Mouse (Mus musculus) ES-E14 (cell line): Measurements from ENCODE around the gene Entpd3. TPM values are rescaled to one million over a fixed set of nuclear protein-coding genes. Genes with fewer than 3 reads are reported as not detected.
A peak's percentile ranks its signal among the peaks of the same experiment; 100 is the strongest.

ENCODE experiments used
- DNase-seq: peaks from one replicate; pipeline ENCODE4 v3.0.0-alpha.2; 2013; ENCODE audit warnings: low read depth, low spot score
- H3K27ac ChIP-seq: 2 replicates; pipeline ENCODE4 v1.5.1; 2012; ENCODE audit warnings: low read depth, mild to moderate bottlenecking, low read length, moderate library complexity, mixed read lengths; ENCODE audit not compliant: poor library complexity, insufficient read depth, severe bottlenecking
- H3K36me3 ChIP-seq: 2 replicates; pipeline ENCODE4 v1.6.1; 2012; ENCODE audit warnings: mild to moderate bottlenecking, low read length, moderate library complexity, mixed read lengths; ENCODE audit not compliant: control insufficient read depth, poor library complexity, insufficient read depth, severe bottlenecking
- H3K4me1 ChIP-seq, 2 experiments: fragments of 150-350 bp in 1 of 2; sonication (generic) in 1 of 2; 2 replicates each; pipeline ENCODE4 v1.6.1; 2012; ENCODE audit warnings: low read length in 2 of 2, mild to moderate bottlenecking in 1 of 2, mixed read lengths in 1 of 2; ENCODE audit not compliant: control insufficient read depth in 2 of 2, insufficient read depth in 2 of 2, poor library complexity in 1 of 2
- H3K4me3 ChIP-seq, 2 experiments: fragments of 150-350 bp in 1 of 2; sonication (generic) in 1 of 2; 2 replicates each; pipeline ENCODE4 v1.5.1; 2012; ENCODE audit warnings: low read length in 2 of 2, low read depth in 1 of 2, mild to moderate bottlenecking in 1 of 2, mixed read lengths in 1 of 2; ENCODE audit not compliant: insufficient read depth in 1 of 2, poor library complexity in 1 of 2, severe bottlenecking in 1 of 2
- H3K9ac ChIP-seq: 2 replicates; pipeline ENCODE4 v1.6.1; 2012; ENCODE audit warnings: low read depth, mild to moderate bottlenecking, low read length, mixed read lengths; ENCODE audit not compliant: poor library complexity, insufficient read depth, severe bottlenecking
- H3K9me3 ChIP-seq: fragments of 150-350 bp; sonication (generic); 2 replicates; pipeline ENCODE4 v1.6.1; 2012; ENCODE audit warnings: low read depth, mild to moderate bottlenecking, low read length; ENCODE audit not compliant: control insufficient read depth, insufficient read depth
- CHD2 ChIP-seq: IDR thresholded peaks from 2 replicates; pipeline ENCODE4 v1.6.1; 2014; ENCODE audit warnings: mild to moderate bottlenecking, low read depth, low read length, inconsistent platforms
- HCFC1 ChIP-seq: IDR thresholded peaks from 2 replicates; pipeline ENCODE4 v1.6.1; 2012; ENCODE audit warnings: low read length, inconsistent platforms, borderline replicate concordance; ENCODE audit not compliant: insufficient read depth
- MAFK ChIP-seq: IDR thresholded peaks from 2 replicates; pipeline ENCODE4 v1.6.1; 2014; ENCODE audit warnings: mild to moderate bottlenecking, low read depth, low read length, inconsistent platforms; ENCODE audit not compliant: insufficient read depth
- ZC3H11A ChIP-seq: IDR thresholded peaks from 2 replicates; pipeline ENCODE4 v1.6.1; 2012; ENCODE audit warnings: low read depth, mild to moderate bottlenecking, inconsistent platforms, low read length, borderline replicate concordance
- ZNF384 ChIP-seq: IDR thresholded peaks from 2 replicates; pipeline ENCODE4 v1.6.1; 2012; ENCODE audit warnings: low read depth, low read length, inconsistent platforms
- in situ Hi-C, 2 experiments: fragments of 600-800 bp; cut with MboI; formaldehyde crosslinking; loops; one replicate each; pipeline ENCODE4 v1.15.1; 2025; ENCODE audit warnings: low sequenced_read_pairs in 2 of 2, inconsistent platforms in 1 of 2; ENCODE audit not compliant: unreplicated experiment in 2 of 2
- total RNA-seq: library from RNA; depleted of rRNA; stranded (reverse); fragments of 300-350 nt; gene quantifications from 2 replicates; pipeline ENCODE4 v1.2.3, GENCODE M21; 2012; rRNA removed

The Entpd3 gene
- total RNA-seq, 1 experiment = 0.45 TPM

GRCm38 (mm10) chr9:120603512-120603908 is 63.9 kb downstream of the Entpd3 start:
- Histone ChIP-seq H3K4me1 (peaks cover 2 to 12% of the 10 kb centered on the region in 2 experiments; a peak in 2 of 4 replicates), H3K9ac (no peak overlapping the region), H3K9me3 (no peaks in the 10 kb centered on the region), H3K27ac (no peak overlapping the region; the same call in 1 of the 2 replicates), H3K4me3 (no peak overlapping the region), H3K36me3 (no peaks in the 10 kb centered on the region)
- in situ Hi-C loops = no loop called here
- no peak for DNase-seq
- TF ChIP-seq CHD2 (no peak), HCFC1 (no peak), ZC3H11A (no peak), MAFK (no peak), ZNF384 (no peak)

GRCm38 (mm10) chr9:120603956-120604355 is 64.3 kb downstream of the Entpd3 start:
- H3K36me3 ChIP-seq = no peaks in the 10 kb centered on the region
- DNase-seq = no peak
- H3K9ac ChIP-seq = no peak overlapping the region
- H3K9me3 ChIP-seq = no peaks in the 10 kb centered on the region
- TF ChIP-seq ZC3H11A (no peak), ZNF384 (no peak), HCFC1 (no peak), MAFK (no peak), CHD2 (no peak)
- H3K4me3 ChIP-seq = peak overlapping the region in 1 of 2 experiments; percentile 17; a peak in 1 of 4 replicates
- no peak overlapping the region; the same call in 1 of the 2 replicates for H3K27ac ChIP-seq
- H3K4me1 ChIP-seq = peaks cover 2 to 12% of the 10 kb centered on the region in 2 experiments; a peak in 2 of 4 replicates
- in situ Hi-C loops = no loop called here

GRCm38 (mm10) chr9:120611055-120611454 is 71.4 kb downstream of the Entpd3 start:
- in situ Hi-C loops = no loop called here
- TF ChIP-seq HCFC1 = no peak
- no peak for TF ChIP-seq MAFK
- no peak for TF ChIP-seq ZNF384
- TF ChIP-seq CHD2 = no peak
- TF ChIP-seq ZC3H11A = no peak
- Histone ChIP-seq H3K9me3 (no peaks in the 10 kb centered on the region), H3K9ac (no peak overlapping the region), H3K27ac (no peak overlapping the region), H3K4me3 (no peak overlapping the region), H3K4me1 (no peaks in the 10 kb centered on the region), H3K36me3 (no peaks in the 10 kb centered on the region)
- DNase-seq = no peak

GRCm38 (mm10) chr9:120614059-120614458 is 74.4 kb downstream of the Entpd3 start:
- in situ Hi-C loops = no loop called here
- Histone ChIP-seq H3K4me3 (no peak overlapping the region), H3K4me1 (peaks cover 0 to 1% of the 10 kb centered on the region in 2 experiments; a peak in 1 of 4 replicates), H3K9ac (no peak overlapping the region), H3K36me3 (no peaks in the 10 kb centered on the region), H3K27ac (no peak overlapping the region), H3K9me3 (no peaks in the 10 kb centered on the region)
- TF ChIP-seq MAFK (peak; percentile 91), HCFC1 (no peak), CHD2 (no peak), ZNF384 (no peak)
- DNase-seq = no peak

Other genes starting within 250 kb of the Entpd3 start
- 0.40 and 0.63 TPM in 2 replicates for gene Myrip, start 238.3 kb upstream of the Entpd3 start, total RNA-seq
- gene Eif1b, start 47.6 kb upstream of the Entpd3 start, total RNA-seq = 16.6 and 24.3 TPM in 2 replicates
- gene Rpl14, start 31.6 kb downstream of the Entpd3 start, total RNA-seq = 1,425 and 1,546 TPM in 2 replicates